Mouse (Mus musculus) c-Kit-positive CD71-negative TER-119-negative erythroid progenitor cells, embryonic 14.5 days (primary cell): ENCODE results near the gene Nfil3.

ENCODE experiments used
- DNase-seq: peaks from one replicate; pipeline ENCODE4 v3.0.0-alpha.2; 2013; ENCODE audit warnings: low read depth

Gene Nfil3

GRCm38 (mm10) chr13:52980951-52981421 is at the start of gene Nfil3:
Gene Nfil3 (minus strand): TSS chr13:52981073.
- no peak for DNase-seq

GRCm38 (mm10) chr13:53024285-53024684 is 43.4 kb upstream of the Nfil3 start:
- no peak for DNase-seq

- no peak for DNase-seq
Observed at GRCm38 (mm10) chr13:53020282-53020681, 39.4 kb upstream of the Nfil3 start.

GRCm38 (mm10) chr13:53019532-53019931 is 38.7 kb upstream of the Nfil3 start:
- DNase-seq: no peak

- DNase-seq: no peak
Observed at GRCm38 (mm10) chr13:53018976-53019375, 38.1 kb upstream of the Nfil3 start.

- DNase-seq: no peak
Observed at GRCm38 (mm10) chr13:53017983-53018382, 37.1 kb upstream of the Nfil3 start.

GRCm38 (mm10) chr13:53017117-53017516 is 36.2 kb upstream of the Nfil3 start:
- DNase-seq: no peak

GRCm38 (mm10) chr13:53011426-53011825 is 30.6 kb upstream of the Nfil3 start:
- no peak for DNase-seq

- no peak for DNase-seq
Observed at GRCm38 (mm10) chr13:53008489-53009184, 27.8 kb upstream of the Nfil3 start.

- DNase-seq: no peak
Observed at GRCm38 (mm10) chr13:53007781-53008180, 26.9 kb upstream of the Nfil3 start.

- DNase-seq: no peak
Observed at GRCm38 (mm10) chr13:53003286-53003685, 22.4 kb upstream of the Nfil3 start.

GRCm38 (mm10) chr13:53001511-53001935 is 20.6 kb upstream of the Nfil3 start:
- no peak for DNase-seq

GRCm38 (mm10) chr13:53000481-53000880 is 19.6 kb upstream of the Nfil3 start:
- DNase-seq: no peak

GRCm38 (mm10) chr13:52998541-52998940 is 17.7 kb upstream of the Nfil3 start:
- DNase-seq: no peak

GRCm38 (mm10) chr13:52997806-52998205 is 16.9 kb upstream of the Nfil3 start:
- DNase-seq: no peak

- no peak for DNase-seq
Observed at GRCm38 (mm10) chr13:52996201-52996600, 15.3 kb upstream of the Nfil3 start.

- DNase-seq: no peak
Observed at GRCm38 (mm10) chr13:52994197-52994881, 13.5 kb upstream of the Nfil3 start.

GRCm38 (mm10) chr13:52990139-52990538 is 9.3 kb upstream of the Nfil3 start:
- DNase-seq: no peak

GRCm38 (mm10) chr13:52989005-52989404 is 8.1 kb upstream of the Nfil3 start:
- no peak for DNase-seq

- DNase-seq: no peak
Observed at GRCm38 (mm10) chr13:52987880-52988279, 7.0 kb upstream of the Nfil3 start.

GRCm38 (mm10) chr13:52986215-52986780 is 5.4 kb upstream of the Nfil3 start:
- no peak for DNase-seq

GRCm38 (mm10) chr13:52985508-52986214 is 4.8 kb upstream of the Nfil3 start:
- DNase-seq: no peak
